Mouse (Mus musculus) erythroblast, embryonic 14.5 days (primary cell): Measurements from ENCODE around the gene P2rx3. TPM values are rescaled to one million over a fixed set of nuclear protein-coding genes. Genes with fewer than 3 reads are reported as not detected.
A peak's percentile ranks its signal among the peaks of the same experiment; 100 is the strongest.

Source experiments
- H3K27me3 ChIP-seq: 2 replicates; pipeline ENCODE4 v1.6.1; 2012; ENCODE audit warnings: inconsistent platforms; ENCODE audit not compliant: control insufficient read depth
- H3K36me3 ChIP-seq: 2 replicates; pipeline ENCODE4 v1.6.1; 2012; ENCODE audit warnings: mild to moderate bottlenecking, inconsistent platforms; ENCODE audit not compliant: control insufficient read depth
- H3K4me1 ChIP-seq: 2 replicates; pipeline ENCODE4 v1.6.1; 2012; ENCODE audit warnings: inconsistent platforms; ENCODE audit not compliant: control insufficient read depth
- H3K4me3 ChIP-seq: replicated peaks from 2 replicates; pipeline ENCODE3; 2012; ENCODE audit warnings: moderate library complexity, mild to moderate bottlenecking, inconsistent platforms
- H3K9me3 ChIP-seq: 2 replicates; pipeline ENCODE4 v1.6.1; 2012; ENCODE audit warnings: low read length, inconsistent platforms, mixed read lengths; ENCODE audit not compliant: control insufficient read depth
- GATA1 ChIP-seq: IDR thresholded peaks from 2 replicates; pipeline ENCODE4 v1.6.1; 2012; ENCODE audit warnings: low read length, inconsistent platforms, mixed read lengths
- TAL1 ChIP-seq: IDR thresholded peaks from 3 replicates; pipeline ENCODE4 v1.6.1; 2012; ENCODE audit warnings: low read length, inconsistent platforms, mixed read lengths
- polyA plus RNA-seq: library from polyadenylated mRNA; stranded (reverse); fragments of >175 nt; gene quantifications from 2 replicates; pipeline ENCODE4 v1.2.3, GENCODE M21; 2012

P2rx3 gene
- polyA plus RNA-seq, 1 experiment, result not detected

DNA sequence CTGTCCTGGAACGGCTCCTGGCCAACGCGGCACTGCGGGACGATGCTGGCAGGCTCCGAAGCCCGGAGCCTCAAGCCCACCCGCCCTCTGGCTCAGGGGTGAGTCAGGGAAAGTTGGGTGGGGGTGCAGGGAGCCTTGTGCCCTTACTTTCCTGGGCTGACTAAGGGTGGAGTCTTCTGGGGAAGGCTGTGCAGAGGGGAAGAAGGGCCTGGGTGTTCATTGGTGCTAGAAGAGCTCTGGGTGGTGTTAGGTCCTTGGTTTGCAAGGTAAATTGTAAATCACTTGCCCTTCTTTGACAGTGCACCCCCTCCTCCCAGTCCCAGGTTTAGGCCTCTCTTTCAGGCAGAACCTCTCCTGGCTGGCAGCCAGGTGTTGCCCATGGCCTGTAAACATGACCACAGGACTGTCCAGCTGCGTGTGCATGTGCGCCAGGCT is 23.9 kb upstream of the P2rx3 start:
- peaks cover 3% of the 10 kb centered on the region for H3K27me3 ChIP-seq
- no peaks in the 10 kb centered on the region for H3K9me3 ChIP-seq
- TF ChIP-seq TAL1 (no peak), GATA1 (no peak)
- H3K36me3 ChIP-seq, result peaks cover 14% of the 10 kb centered on the region; the same call in 1 of the 2 replicates
- H3K4me3 ChIP-seq, result peak overlapping the region; percentile 47
- peaks cover 8% of the 10 kb centered on the region for H3K4me1 ChIP-seq

DNA sequence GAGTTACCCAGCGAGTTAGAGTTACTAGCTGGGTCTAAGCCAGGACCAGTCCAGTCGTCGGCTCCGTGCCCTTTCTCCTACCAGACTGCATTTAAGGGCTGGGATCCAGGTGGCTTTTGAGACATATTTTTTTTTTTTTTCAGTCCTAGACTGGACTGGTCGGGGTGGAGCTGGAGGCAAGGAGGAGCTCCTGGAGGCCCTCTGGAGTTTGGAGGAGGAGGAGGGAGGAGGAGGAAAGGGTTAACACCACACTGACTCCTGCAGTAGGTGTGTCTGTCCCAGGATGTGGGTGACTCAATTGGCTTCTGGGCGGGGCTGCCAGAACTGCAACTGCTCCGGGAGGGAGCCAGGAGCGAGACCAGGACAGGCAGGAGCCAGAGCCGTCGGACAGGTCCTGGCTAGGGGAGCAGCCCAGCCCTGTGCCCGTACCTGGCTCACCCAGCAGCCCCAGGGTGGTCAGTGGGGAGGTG is 23.4 kb upstream of the P2rx3 start:
- H3K4me1 ChIP-seq, result peaks cover 8% of the 10 kb centered on the region
- TF ChIP-seq TAL1 (no peak), GATA1 (no peak)
- H3K4me3 ChIP-seq, result peak overlapping the region; percentile 47
- peaks cover 7% of the 10 kb centered on the region for H3K27me3 ChIP-seq
- peaks cover 14% of the 10 kb centered on the region; the same call in 1 of the 2 replicates for H3K36me3 ChIP-seq
- no peaks in the 10 kb centered on the region for H3K9me3 ChIP-seq

DNA sequence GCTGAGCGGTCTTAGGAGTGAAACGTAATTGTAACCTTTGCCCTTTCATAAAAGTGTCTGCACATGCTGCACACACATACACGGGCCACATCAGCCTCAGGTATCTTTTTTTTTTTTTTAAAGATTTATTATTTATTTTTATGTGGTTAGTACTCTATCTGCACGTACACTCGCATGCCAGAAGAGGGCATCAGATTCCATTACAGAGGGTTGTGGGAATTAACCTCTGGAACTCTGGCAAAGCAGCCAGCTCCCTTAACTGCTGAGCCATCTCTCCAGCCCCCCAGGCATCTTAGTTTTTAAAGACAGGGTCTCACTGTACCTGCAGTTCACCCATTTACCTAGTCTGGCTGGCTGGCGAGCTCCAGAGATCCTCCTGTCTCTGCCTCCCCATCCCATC is 22.4 kb upstream of the P2rx3 start:
- Histone ChIP-seq H3K36me3 (peaks cover 14% of the 10 kb centered on the region; the same call in 1 of the 2 replicates), H3K4me1 (peaks cover 8% of the 10 kb centered on the region), H3K4me3 (no peak overlapping the region), H3K27me3 (peaks cover 7% of the 10 kb centered on the region), H3K9me3 (no peaks in the 10 kb centered on the region)
- TF ChIP-seq TAL1 (no peak), GATA1 (no peak)

DNA sequence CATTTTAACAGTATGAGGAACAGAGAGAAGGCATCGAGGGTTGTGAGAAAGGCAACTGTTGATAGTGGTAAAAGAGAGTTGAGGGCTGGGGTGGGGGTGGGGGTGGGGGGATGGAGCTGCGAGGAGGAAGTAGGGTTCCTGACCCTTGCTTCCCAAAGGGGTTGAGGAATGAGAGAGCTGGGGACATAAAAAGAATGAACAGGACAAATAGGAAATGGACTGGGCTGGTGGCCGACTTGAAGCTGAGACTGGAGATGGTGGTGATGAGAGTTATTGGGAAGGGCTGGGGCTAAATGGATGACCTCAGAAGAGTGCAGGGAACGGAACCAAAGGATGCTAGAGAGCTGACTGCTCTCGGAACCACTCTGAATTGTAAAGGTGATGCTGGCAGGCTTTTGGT is 19.4 kb upstream of the P2rx3 start:
- TF ChIP-seq GATA1 (no peak), TAL1 (no peak)
- no peaks in the 10 kb centered on the region for H3K9me3 ChIP-seq
- peaks cover 15% of the 10 kb centered on the region; the same call in 1 of the 2 replicates for H3K36me3 ChIP-seq
- H3K4me3 ChIP-seq, result no peak overlapping the region
- H3K27me3 ChIP-seq, result peaks cover 12% of the 10 kb centered on the region
- peaks cover 19% of the 10 kb centered on the region for H3K4me1 ChIP-seq

DNA sequence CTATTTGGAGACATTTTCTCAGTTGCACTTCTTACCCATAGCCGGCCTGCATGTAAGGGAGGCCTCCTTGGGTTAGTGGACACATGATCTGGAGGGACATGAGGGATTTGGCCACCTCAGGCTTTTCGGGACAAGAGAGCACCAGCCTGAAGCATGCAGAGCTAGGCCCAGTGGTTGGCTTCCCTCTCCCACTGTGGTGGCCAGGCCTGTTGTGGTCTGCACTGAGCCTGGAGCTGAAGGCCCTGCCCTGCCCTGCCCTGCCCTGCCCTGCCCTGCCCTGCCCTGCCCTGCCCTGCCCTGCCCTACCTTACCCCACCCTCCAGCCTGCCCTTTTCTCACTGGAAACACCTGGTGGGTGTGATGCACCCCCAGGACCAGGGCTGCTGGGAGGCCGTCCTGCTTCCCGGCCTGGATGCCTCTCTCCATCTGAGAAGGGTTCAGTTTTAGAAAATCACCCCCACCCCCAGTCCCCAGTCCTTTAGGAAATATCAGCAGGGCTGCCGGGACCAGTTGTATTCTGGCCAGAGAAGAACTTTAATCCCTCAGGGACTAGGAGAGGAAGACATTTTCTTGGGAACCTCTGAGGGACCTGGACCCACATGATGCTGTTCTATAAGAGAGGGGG is 16.0 kb upstream of the P2rx3 start:
- TF ChIP-seq GATA1 (no peak), TAL1 (no peak)
- H3K9me3 ChIP-seq, result no peaks in the 10 kb centered on the region

DNA sequence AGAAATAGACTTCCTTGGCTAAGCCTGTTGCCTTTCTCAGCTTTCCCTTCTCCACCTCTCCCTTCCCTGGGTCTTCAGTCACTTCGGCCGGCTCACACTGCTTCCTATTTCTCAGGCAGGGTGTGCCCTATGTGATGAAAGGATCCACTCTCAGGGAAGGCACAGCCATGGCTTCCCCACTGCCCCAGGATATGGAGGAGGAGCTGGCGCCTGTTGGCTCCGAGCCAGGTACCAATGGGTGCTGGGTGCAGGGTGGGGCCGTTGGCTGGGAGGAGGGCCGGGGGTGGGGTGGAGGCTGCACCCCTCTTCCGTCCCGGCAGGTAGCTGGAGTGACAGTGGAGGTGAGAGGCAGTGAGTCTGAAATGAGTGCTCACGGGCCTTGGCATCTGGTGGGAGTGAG is 13.5 kb upstream of the P2rx3 start:
- Histone ChIP-seq H3K4me1 (peaks cover 47% of the 10 kb centered on the region), H3K4me3 (no peak overlapping the region), H3K27me3 (peaks cover 42% of the 10 kb centered on the region), H3K9me3 (no peaks in the 10 kb centered on the region), H3K36me3 (peaks cover 24% of the 10 kb centered on the region)
- no peak for TF ChIP-seq TAL1
- TF ChIP-seq GATA1, result no peak

More for the DNA sequence above, 16.0 kb upstream of the P2rx3 start:
- peaks cover 25% of the 10 kb centered on the region for H3K4me1 ChIP-seq
- H3K27me3 ChIP-seq, result peaks cover 42% of the 10 kb centered on the region
- no peak overlapping the region for H3K4me3 ChIP-seq
- H3K36me3 ChIP-seq, result peaks cover 6% of the 10 kb centered on the region; the same call in 1 of the 2 replicates

DNA sequence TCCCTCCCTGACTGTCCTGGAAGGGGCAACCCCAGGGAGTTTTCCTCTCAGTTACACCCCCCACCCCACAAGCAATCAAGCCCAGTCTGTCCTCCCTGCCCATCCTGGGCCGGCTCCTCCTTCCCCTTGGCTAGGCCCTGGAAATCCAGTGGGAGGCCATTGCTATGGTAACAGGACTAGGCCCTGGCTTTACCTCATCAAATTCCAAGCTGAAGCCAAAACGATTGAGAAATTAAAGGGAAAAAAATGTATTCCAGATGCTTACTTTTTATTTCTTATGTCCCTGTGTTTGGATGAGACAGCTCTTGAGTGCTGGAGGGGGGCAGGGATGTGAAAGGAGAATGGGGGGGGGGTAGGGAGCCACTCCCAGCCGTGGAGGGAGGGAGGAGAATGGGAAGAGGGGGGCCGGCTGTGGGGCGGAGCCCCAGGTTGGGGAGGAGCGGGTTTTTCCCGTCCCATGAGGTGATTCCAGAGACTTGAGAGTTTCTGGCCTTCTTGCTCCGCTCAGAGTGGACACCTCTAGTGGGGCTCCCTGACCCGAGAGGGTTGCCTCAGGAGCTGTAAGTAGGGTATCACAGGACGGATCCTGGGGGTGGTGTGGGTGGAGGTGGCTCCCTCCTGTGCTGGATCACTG is 12.9 kb upstream of the P2rx3 start:
- Histone ChIP-seq H3K4me3 (no peak overlapping the region), H3K4me1 (peaks cover 52% of the 10 kb centered on the region), H3K27me3 (peaks cover 40% of the 10 kb centered on the region), H3K36me3 (peaks cover 30% of the 10 kb centered on the region), H3K9me3 (no peaks in the 10 kb centered on the region)
- TF ChIP-seq TAL1 (no peak), GATA1 (no peak)

DNA sequence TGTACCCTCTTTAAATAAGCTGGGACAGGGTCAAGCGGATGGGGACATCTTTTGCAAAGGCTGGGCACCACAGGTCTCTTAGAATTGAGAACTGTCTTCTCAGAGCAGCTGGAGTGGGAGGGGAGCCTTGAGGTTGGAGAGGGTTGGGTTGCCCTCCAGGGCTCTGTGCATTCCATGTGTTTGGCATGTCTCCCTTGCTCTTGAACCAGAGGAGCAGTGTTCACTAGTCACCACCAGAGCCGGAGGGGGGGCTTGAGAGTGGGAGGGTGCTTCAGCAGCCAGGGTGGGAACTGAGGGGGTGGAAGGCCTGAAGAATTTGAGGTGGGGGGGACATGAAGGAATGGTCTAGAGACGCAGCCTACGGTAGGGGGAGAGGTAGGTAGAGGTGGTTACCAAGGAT is 12.0 kb upstream of the P2rx3 start:
- no peaks in the 10 kb centered on the region for H3K9me3 ChIP-seq
- peaks cover 40% of the 10 kb centered on the region for H3K27me3 ChIP-seq
- H3K4me3 ChIP-seq, result no peak overlapping the region
- H3K4me1 ChIP-seq, result peaks cover 55% of the 10 kb centered on the region
- TF ChIP-seq GATA1 (no peak), TAL1 (no peak)
- peaks cover 36% of the 10 kb centered on the region for H3K36me3 ChIP-seq

DNA sequence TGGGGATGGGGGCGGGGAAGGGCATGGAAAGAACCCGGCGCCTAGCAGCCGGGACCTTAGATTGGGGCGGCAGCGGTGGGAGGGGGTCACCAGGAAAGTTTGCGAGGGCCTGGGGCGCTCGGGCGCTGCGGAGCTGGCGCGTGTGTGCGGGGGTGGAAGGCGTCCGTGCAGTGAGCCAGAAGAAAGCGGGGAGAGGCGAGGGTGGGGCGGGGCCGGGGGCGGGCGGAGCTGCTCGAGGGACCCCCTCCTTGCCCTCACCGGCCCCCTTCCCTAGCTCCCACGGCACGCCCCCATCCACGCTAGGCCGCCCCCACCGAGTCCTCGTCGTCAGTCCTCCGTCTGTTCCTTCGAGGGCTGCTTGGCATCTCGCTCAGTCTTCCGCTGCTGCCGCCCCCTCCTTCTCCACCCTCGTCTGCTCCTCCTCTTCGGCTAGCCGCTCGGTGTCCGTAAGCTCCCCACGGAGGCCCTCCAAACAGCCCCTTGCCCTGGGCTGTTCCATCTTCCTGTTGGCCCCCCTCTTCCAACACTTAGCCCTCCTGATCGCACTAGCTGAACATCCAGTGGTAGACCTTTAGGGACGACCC is 11.0 kb upstream of the P2rx3 start:
- peaks cover 40% of the 10 kb centered on the region for H3K27me3 ChIP-seq
- no peaks in the 10 kb centered on the region for H3K9me3 ChIP-seq
- TF ChIP-seq TAL1 (no peak), GATA1 (no peak)
- H3K4me1 ChIP-seq, result peaks cover 53% of the 10 kb centered on the region
- H3K36me3 ChIP-seq, result peaks cover 47% of the 10 kb centered on the region
- H3K4me3 ChIP-seq, result peak overlapping the region; percentile 69
